Mouse (Mus musculus) liver, adult 2 months (tissue): ENCODE data around the gene Dtx2. TPM values are rescaled to one million over a fixed set of nuclear protein-coding genes. Genes with fewer than 3 reads are reported as not detected.

Source experiments
- DNase-seq: peaks from one replicate; pipeline ENCODE4 v3.0.0-alpha.2; 2011; ENCODE audit warnings: low read depth, low spot score; ENCODE audit errors: extremely low read depth
- H3K27ac ChIP-seq: fragments of 200-500 bp; replicated peaks from 2 replicates; pipeline ENCODE4 v1.5.1; 2012; ENCODE audit warnings: low read depth, mild to moderate bottlenecking, control low read depth, inconsistent platforms, low read length; ENCODE audit not compliant: insufficient read depth
- H3K27me3 ChIP-seq: fragments of 200-500 bp; 2 replicates; pipeline ENCODE4 v1.6.1; 2012; ENCODE audit warnings: mild to moderate bottlenecking, moderate library complexity, low read length, inconsistent platforms; ENCODE audit not compliant: control insufficient read depth, insufficient read depth
- H3K36me3 ChIP-seq: fragments of 200-500 bp; 2 replicates; pipeline ENCODE4 v1.6.1; 2012; ENCODE audit warnings: low read length, inconsistent platforms; ENCODE audit not compliant: control insufficient read depth, insufficient read depth
- H3K4me1 ChIP-seq: fragments of 200-500 bp; 2 replicates; pipeline ENCODE4 v1.6.1; 2011; ENCODE audit warnings: low read length; ENCODE audit not compliant: control insufficient read depth, insufficient read depth
- H3K4me3 ChIP-seq: fragments of 200-500 bp; 2 replicates; pipeline ENCODE4 v1.5.1; 2011; ENCODE audit warnings: low read depth, mild to moderate bottlenecking, control low read depth, low read length, moderate library complexity; ENCODE audit not compliant: insufficient read depth
- H3K79me2 ChIP-seq: fragments of 200-500 bp; 2 replicates; pipeline ENCODE4 v1.6.1; 2012; ENCODE audit warnings: inconsistent platforms, mild to moderate bottlenecking, low read length, moderate library complexity; ENCODE audit not compliant: control insufficient read depth, insufficient read depth
- H3K9ac ChIP-seq: fragments of 200-500 bp; 2 replicates; pipeline ENCODE4 v1.6.1; 2012; ENCODE audit warnings: low read depth, mild to moderate bottlenecking, control low read depth, inconsistent platforms, low read length
- CTCF ChIP-seq: fragments of 200-500 bp; IDR thresholded peaks from 2 replicates; pipeline ENCODE4 v1.5.1; 2011; ENCODE audit warnings: low read depth, low read length, control low read depth
- POLR2A ChIP-seq: fragments of 200-500 bp; IDR thresholded peaks from 2 replicates; pipeline ENCODE4 v1.6.1; 2011; ENCODE audit warnings: low read length, control low read depth; ENCODE audit not compliant: insufficient read depth; ENCODE audit errors: extremely low read depth
- WGBS: fragments of 180-500 bp; shearing (Covaris S2); methylation state at CpG from one replicate; pipeline ENCODE4 v1.1.7; 2018; 5-methylcytosine and 5-hydroxymethylcytosine counted together
- polyA plus RNA-seq: library from polyadenylated mRNA; depleted of rRNA; stranded (reverse); fragments of >200 nt; gene quantifications from 2 replicates; pipeline ENCODE4 v1.2.3, GENCODE M21; 2012
- total RNA-seq: library from RNA; depleted of rRNA; stranded (reverse); fragments of >200 nt; gene quantifications from 2 replicates; pipeline ENCODE4 v1.2.3, GENCODE M21; 2014

Dtx2 gene
- total and polyA plus RNA-seq, 2 experiments = 1.0 to 7.1 TPM

GRCm38 (mm10) chr5:135970247-135970646 is 24.4 kb upstream of the Dtx2 start:
- Histone ChIP-seq H3K27ac (no peak overlapping the region), H3K79me2 (no peaks in the 10 kb centered on the region), H3K4me3 (no peak overlapping the region), H3K9ac (no peak overlapping the region), H3K4me1 (no peaks in the 10 kb centered on the region), H3K36me3 (no peaks in the 10 kb centered on the region), H3K27me3 (no peaks in the 10 kb centered on the region)
- WGBS = 86% methylated on average over 6 of the region's 6 CpGs
- TF ChIP-seq POLR2A = no peak
- TF ChIP-seq CTCF = no peak
- DNase-seq = no peak

GRCm38 (mm10) chr5:135971876-135972275 is 22.7 kb upstream of the Dtx2 start:
- H3K27ac ChIP-seq = no peak overlapping the region
- 81% methylated on average over 7 of the region's 7 CpGs for WGBS
- DNase-seq = no peak

GRCm38 (mm10) chr5:135974365-135974764 is 20.2 kb upstream of the Dtx2 start, which contains the start of gene Ssc4d:
Ssc4d (minus strand) TSS chr5:135974531.
- no peaks in the 10 kb centered on the region for H3K4me1 ChIP-seq
- no peaks in the 10 kb centered on the region for H3K27me3 ChIP-seq
- no peaks in the 10 kb centered on the region for H3K79me2 ChIP-seq
- no peak within 1 kb of the TSS for H3K4me3 ChIP-seq
- no peak within 1 kb of the TSS for H3K27ac ChIP-seq
- DNase-seq = no peak
- TF ChIP-seq CTCF = no peak
- TF ChIP-seq POLR2A = no peak
- H3K36me3 ChIP-seq = no peaks in the 10 kb centered on the region
- WGBS = 35% methylated on average over 9 of the region's 9 CpGs
- H3K9ac ChIP-seq = no peak within 1 kb of the TSS

More at GRCm38 (mm10) chr5:135971876-135972275, 22.7 kb upstream of the Dtx2 start:
- Histone ChIP-seq H3K36me3 (no peaks in the 10 kb centered on the region), H3K9ac (no peak overlapping the region), H3K4me3 (no peak overlapping the region), H3K79me2 (no peaks in the 10 kb centered on the region), H3K27me3 (no peaks in the 10 kb centered on the region), H3K4me1 (no peaks in the 10 kb centered on the region)
- no peak for TF ChIP-seq CTCF
- TF ChIP-seq POLR2A = no peak

GRCm38 (mm10) chr5:135975893-135976668 is 18.5 kb upstream of the Dtx2 start:
- Histone ChIP-seq H3K27ac (no peak overlapping the region), H3K4me1 (no peaks in the 10 kb centered on the region), H3K79me2 (no peaks in the 10 kb centered on the region), H3K36me3 (no peaks in the 10 kb centered on the region), H3K9ac (no peak overlapping the region), H3K27me3 (no peaks in the 10 kb centered on the region), H3K4me3 (no peak overlapping the region)
- WGBS = 93% methylated on average over 8 of the region's 8 CpGs
- no peak for TF ChIP-seq POLR2A
- TF ChIP-seq CTCF = no peak
- no peak for DNase-seq

GRCm38 (mm10) chr5:135979381-135979780 is 15.2 kb upstream of the Dtx2 start:
- 87% methylated on average over 5 of the region's 5 CpGs for WGBS
- no peaks in the 10 kb centered on the region for H3K27me3 ChIP-seq
- no peak overlapping the region for H3K4me3 ChIP-seq
- H3K9ac ChIP-seq = no peak overlapping the region
- H3K79me2 ChIP-seq = no peaks in the 10 kb centered on the region
- TF ChIP-seq POLR2A (no peak), CTCF (no peak)
- no peaks in the 10 kb centered on the region for H3K4me1 ChIP-seq
- no peak for DNase-seq
- H3K36me3 ChIP-seq = no peaks in the 10 kb centered on the region
- no peak overlapping the region for H3K27ac ChIP-seq

GRCm38 (mm10) chr5:135979904-135980303 is 14.7 kb upstream of the Dtx2 start, which contains the start of gene Zp3:
Zp3 (plus strand) TSS chr5:135980099.
- no peak within 1 kb of the TSS for H3K27ac ChIP-seq
- no peak within 1 kb of the TSS for H3K4me3 ChIP-seq
- no peaks in the 10 kb centered on the region for H3K4me1 ChIP-seq
- TF ChIP-seq POLR2A (no peak), CTCF (no peak)
- DNase-seq = no peak
- no peaks in the 10 kb centered on the region for H3K27me3 ChIP-seq
- WGBS = 71% methylated on average over 8 of the region's 8 CpGs
- H3K79me2 ChIP-seq = no peaks in the 10 kb centered on the region
- H3K9ac ChIP-seq = no peak within 1 kb of the TSS
- no peaks in the 10 kb centered on the region for H3K36me3 ChIP-seq
